16 mouse cellular contexts compared by ENCODE assay signal in the genomic region with DNA sequence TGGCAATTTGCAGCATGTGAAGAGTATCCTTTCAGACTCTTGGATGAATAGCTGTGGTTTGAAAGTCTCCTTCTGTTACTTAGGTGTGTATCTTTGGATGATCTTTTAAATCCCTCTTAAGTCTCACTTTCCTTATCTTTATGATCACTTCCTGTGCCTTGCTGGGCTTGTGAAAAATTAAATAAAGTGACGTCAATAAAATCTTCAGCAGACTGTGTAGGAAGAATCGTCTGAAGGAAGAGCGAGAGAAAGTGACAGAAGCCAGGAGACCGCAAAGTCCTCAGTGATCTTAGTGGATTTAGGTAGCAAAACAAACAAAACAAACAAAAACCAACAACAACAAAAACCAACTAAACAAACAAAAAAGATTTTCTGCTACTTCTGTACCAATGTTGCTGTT.
"Had no signal": no experiment of that assay in that cellular context is flagged by ENCODE, and none has a peak within 500 bp of the region (broad histone marks: within the 10 kb centered on the region; RNA-seq: fewer than 3 reads in every experiment).

No protein-coding gene starts in this region.

- ATAC-seq: hindbrain, postnatal 0 days; intestine, embryonic 16.5 days; liver, embryonic 12.5 days had no signal

- DNase-seq: gastrocnemius, adult 2 months; gastrocnemius, postnatal 10 days; gastrocnemius, postnatal 25 days; heart, postnatal 14 days; heart, postnatal 36 days; kidney, adult 11 months; kidney, adult 2 months; kidney, adult 9 months; kidney, postnatal 14 days; kidney, postnatal 36 days; layer of hippocampus, adult 9-11 months; layer of hippocampus, postnatal 36 days; left cerebral cortex, postnatal 4 days had no signal
